Mouse (Mus musculus) heart, embryonic 16.5 days (tissue): ENCODE measurements around the gene Asic2. TPM values are rescaled to one million over a fixed set of nuclear protein-coding genes. Genes with fewer than 3 reads are reported as not detected.

Experiments
- ATAC-seq: fragments of 200-750 bp; cut with Nextera tagmentation; replicated peaks from 2 replicates; pipeline ENCODE4 v1.8.0; 2017; ENCODE audit warnings: moderate number of reproducible peaks; ENCODE audit not compliant: insufficient read depth, low FRiP score; ENCODE audit errors: extremely low read depth
- H3K27ac ChIP-seq: fragments of 300-500 bp; sonication (generic); 2 replicates; pipeline ENCODE4 v1.5.1; 2014; ENCODE audit warnings: mild to moderate bottlenecking, low read length, control low read depth, moderate library complexity
- H3K27me3 ChIP-seq: fragments of 300-500 bp; sonication (generic); 2 replicates; pipeline ENCODE4 v1.6.1; 2014; ENCODE audit warnings: low read length, mixed read lengths; ENCODE audit not compliant: control insufficient read depth, insufficient read depth
- H3K36me3 ChIP-seq: fragments of 300-500 bp; sonication (generic); 2 replicates; pipeline ENCODE4 v1.6.1; 2014; ENCODE audit not compliant: control insufficient read depth, insufficient read depth
- H3K4me1 ChIP-seq: fragments of 300-500 bp; sonication (generic); 2 replicates; pipeline ENCODE4 v1.6.1; 2014; ENCODE audit warnings: low read length, mixed read lengths; ENCODE audit not compliant: control insufficient read depth, insufficient read depth
- H3K4me2 ChIP-seq: fragments of 300-500 bp; sonication (generic); 2 replicates; pipeline ENCODE4 v1.6.1; 2014; ENCODE audit warnings: low read depth, mild to moderate bottlenecking, control low read depth, low read length
- H3K4me3 ChIP-seq: fragments of 300-500 bp; sonication (generic); 2 replicates; pipeline ENCODE4 v1.5.1; 2014; ENCODE audit warnings: mild to moderate bottlenecking, control low read depth, low read length
- H3K9ac ChIP-seq: fragments of 300-500 bp; sonication (generic); 2 replicates; pipeline ENCODE4 v1.6.1; 2014; ENCODE audit warnings: low read length, control low read depth
- H3K9me3 ChIP-seq: fragments of 300-500 bp; sonication (generic); replicated peaks from 2 replicates; pipeline ENCODE4 v1.6.1; 2016; ENCODE audit warnings: low read length; ENCODE audit not compliant: control insufficient read depth
- WGBS: fragments of 180-500 bp; shearing (Covaris S2); extraction: QIAGEN DNeasy Blood & Tissue Kit; methylation state at CpG from one replicate; pipeline ENCODE4 v1.1.7; 2014; 5-methylcytosine and 5-hydroxymethylcytosine counted together
- polyA plus RNA-seq: library from polyadenylated mRNA; unstranded; fragments of >200 nt; fragmentation: Nextera tagmentation; extraction: Ambion mirVana; gene quantifications from 2 replicates; pipeline ENCODE4 v1.2.1, GENCODE M21; 2015

The Asic2 gene
- polyA plus RNA-seq, 1 experiment from 2014 or later, result not detected

DNA sequence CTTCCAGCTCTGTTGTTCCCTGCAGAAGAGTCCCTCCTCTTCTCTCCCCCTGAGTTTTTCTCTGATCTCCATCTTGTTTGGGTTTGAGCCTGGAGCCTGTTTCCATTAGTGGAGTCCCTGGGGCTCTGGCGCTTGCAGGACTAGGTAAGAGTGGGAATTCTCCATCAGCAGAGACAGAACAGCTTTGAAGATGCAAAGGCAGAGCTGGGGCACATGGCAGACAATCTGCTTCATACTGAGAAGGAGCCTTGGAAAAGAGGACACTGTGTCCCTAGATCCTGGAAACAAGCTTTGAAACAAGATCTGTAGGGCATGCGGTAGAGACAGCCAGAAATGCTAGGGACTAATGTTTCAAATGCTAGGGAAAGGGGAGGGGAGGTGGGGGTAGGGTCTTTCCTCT is 729.2 kb downstream of the Asic2 start:
- WGBS, result 45% methylated on average over 2 of the region's 2 CpGs
- Histone ChIP-seq H3K36me3 (no peaks in the 10 kb centered on the region), H3K4me3 (no peak overlapping the region), H3K9me3 (no peaks in the 10 kb centered on the region), H3K27me3 (0 out of 2 replicates have a peak, but pooled peaks cover 3% of the 10 kb centered on the region), H3K27ac (no peak overlapping the region), H3K4me2 (no peak overlapping the region), H3K4me1 (no peaks in the 10 kb centered on the region), H3K9ac (no peak overlapping the region)
- no peak for ATAC-seq

DNA sequence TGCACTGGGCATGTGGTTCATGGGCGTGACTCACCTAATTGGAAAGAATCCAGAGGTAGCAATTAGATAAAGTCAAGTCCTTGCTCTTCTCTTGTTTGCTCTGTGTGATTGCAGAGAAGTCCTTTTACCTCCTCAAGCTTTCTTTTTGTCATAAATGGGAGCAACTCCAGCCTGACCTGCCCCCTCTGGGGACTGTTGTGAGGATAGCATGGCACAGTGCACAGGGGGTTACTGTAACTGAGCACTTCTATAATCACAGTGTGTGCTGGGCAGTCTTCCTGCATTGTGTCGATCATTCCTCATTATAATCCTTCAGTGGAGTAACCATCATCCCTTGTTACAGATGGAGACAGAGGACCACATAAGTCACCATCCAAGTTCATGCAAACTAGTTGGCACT is 732.2 kb downstream of the Asic2 start:
- WGBS, result 75% methylated on average over 2 of the region's 2 CpGs
- H3K4me3 ChIP-seq, result no peak overlapping the region
- H3K4me2 ChIP-seq, result no peak overlapping the region
- H3K27me3 ChIP-seq, result peaks cover 5% of the 10 kb centered on the region; the same call in 1 of the 2 replicates
- no peak overlapping the region for H3K9ac ChIP-seq
- no peaks in the 10 kb centered on the region for H3K4me1 ChIP-seq
- H3K27ac ChIP-seq, result no peak overlapping the region
- H3K36me3 ChIP-seq, result no peaks in the 10 kb centered on the region
- no peaks in the 10 kb centered on the region for H3K9me3 ChIP-seq
- no peak for ATAC-seq

DNA sequence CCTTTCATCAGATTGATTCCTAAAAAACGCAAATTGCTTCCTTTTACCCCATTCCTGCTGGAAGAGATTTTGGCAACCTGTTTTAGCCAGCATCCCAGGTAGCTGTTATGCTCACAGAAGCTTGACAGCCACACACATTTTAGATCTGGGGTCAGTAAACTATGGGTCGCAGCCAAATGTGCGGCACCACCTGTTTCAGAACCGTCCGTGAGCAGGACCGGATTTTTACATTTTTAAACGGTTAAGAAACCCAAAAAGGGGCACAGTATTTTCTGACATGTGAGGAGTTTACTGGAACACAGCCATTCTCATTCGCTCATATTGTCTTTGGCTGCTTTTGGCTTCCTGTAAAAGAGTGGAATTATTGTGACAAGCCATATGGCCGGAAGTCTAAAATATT is 744.9 kb downstream of the Asic2 start:
- 70% methylated on average over 9 of the region's 9 CpGs for WGBS
- H3K9me3 ChIP-seq, result no peaks in the 10 kb centered on the region

DNA sequence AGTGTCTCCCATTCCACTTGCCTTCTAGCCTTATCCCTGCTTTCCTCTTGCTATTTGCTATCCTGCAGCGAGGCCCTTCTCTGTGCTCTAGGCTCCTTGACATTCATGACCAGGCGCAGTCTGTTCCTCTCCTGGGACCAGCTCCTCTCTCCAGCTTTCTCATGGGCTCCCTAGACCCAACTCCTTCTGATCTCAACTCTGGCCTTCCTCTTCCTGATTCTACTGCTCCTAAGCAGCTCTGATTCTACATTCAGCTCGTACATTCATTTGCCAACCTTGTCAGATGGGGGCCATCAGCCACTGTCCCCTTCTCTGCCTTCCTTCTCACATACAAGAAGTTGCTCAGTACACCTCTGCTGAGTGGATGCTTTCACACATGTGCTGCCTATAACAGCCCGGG is 747.5 kb downstream of the Asic2 start:
- no peaks in the 10 kb centered on the region for H3K27me3 ChIP-seq
- H3K9ac ChIP-seq, result no peak overlapping the region
- 72% methylated on average over 4 of the region's 4 CpGs for WGBS
- H3K36me3 ChIP-seq, result no peaks in the 10 kb centered on the region
- no peaks in the 10 kb centered on the region for H3K4me1 ChIP-seq
- no peak overlapping the region for H3K27ac ChIP-seq
- no peak overlapping the region for H3K4me2 ChIP-seq
- ATAC-seq, result no peak
- H3K4me3 ChIP-seq, result no peak overlapping the region
- H3K9me3 ChIP-seq, result no peaks in the 10 kb centered on the region

More for the DNA sequence above, 744.9 kb downstream of the Asic2 start:
- H3K9ac ChIP-seq, result no peak overlapping the region
- no peak overlapping the region for H3K4me2 ChIP-seq
- H3K27ac ChIP-seq, result no peak overlapping the region
- H3K4me3 ChIP-seq, result no peak overlapping the region
- no peaks in the 10 kb centered on the region for H3K4me1 ChIP-seq
- H3K36me3 ChIP-seq, result no peaks in the 10 kb centered on the region
- ATAC-seq, result no peak
- H3K27me3 ChIP-seq, result no peaks in the 10 kb centered on the region

DNA sequence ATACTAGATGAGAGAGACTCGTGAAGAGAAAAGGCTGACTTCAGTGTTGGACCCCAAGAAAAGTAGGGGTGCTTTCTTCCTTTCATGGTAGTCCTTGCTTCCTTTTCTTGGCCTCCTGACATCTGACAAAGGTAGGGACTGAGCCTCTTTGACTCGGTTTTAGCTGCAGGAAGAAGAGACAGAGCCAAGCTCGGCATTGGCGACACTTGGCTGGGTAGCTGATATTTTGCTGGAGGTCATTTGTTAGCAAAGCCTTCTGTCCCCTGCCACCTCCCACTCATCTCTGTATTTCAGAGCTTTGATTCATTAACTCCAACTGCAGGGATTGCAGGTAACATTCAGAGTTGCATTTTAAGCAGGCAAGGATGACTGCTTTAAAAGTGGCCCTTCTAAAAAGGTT is 762.8 kb downstream of the Asic2 start:
- Histone ChIP-seq H3K4me3 (no peak overlapping the region), H3K36me3 (no peaks in the 10 kb centered on the region), H3K4me1 (no peaks in the 10 kb centered on the region), H3K27ac (no peak overlapping the region), H3K9ac (no peak overlapping the region), H3K9me3 (no peaks in the 10 kb centered on the region), H3K4me2 (no peak overlapping the region), H3K27me3 (no peaks in the 10 kb centered on the region)
- 47% methylated on average over 4 of the region's 4 CpGs for WGBS
- ATAC-seq, result no peak

DNA sequence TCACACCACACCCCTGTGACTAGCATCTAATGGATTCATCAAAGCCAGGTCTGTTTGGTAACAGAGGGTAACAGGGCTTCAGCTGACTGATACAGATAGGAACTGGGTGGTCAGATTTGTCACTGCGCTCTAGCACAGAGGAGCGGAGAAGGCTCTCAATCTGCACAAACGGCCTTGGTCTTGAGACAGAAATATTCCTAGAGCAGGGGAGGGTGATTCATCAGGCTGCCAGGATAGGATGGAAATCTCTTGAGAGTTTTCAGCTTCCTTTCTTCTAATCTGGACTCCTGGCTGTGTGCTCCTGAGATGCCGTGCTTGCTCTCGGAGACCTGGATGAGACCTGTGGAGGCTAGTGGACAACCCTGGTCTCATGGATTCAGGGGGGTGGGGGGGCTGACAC is 765.7 kb downstream of the Asic2 start:
- no peak for ATAC-seq
- Histone ChIP-seq H3K4me1 (no peaks in the 10 kb centered on the region), H3K36me3 (no peaks in the 10 kb centered on the region), H3K27ac (no peak overlapping the region), H3K27me3 (no peaks in the 10 kb centered on the region), H3K4me2 (no peak overlapping the region), H3K9me3 (no peaks in the 10 kb centered on the region), H3K9ac (no peak overlapping the region), H3K4me3 (no peak overlapping the region)
- WGBS, result 48% methylated on average over 5 of the region's 5 CpGs

DNA sequence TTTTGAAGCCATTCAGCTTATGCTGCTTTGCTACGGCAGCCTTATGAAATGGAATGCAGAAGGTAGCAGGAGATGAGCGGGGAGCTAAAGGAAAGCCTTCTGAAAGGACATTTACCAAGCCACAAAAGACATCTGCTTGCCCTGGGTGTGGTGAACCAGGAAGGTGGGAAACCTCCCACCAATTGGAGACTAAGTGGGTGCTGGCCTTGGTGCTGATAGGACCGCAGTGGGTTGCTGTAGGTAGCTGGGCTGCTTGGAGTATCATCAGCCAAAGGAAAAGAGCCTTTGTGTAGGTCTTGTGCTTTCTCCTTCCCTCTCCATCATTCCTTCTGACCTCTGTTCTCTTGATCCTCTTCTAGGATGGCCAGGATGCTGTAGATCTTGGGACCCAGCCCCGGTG is 774.4 kb downstream of the Asic2 start:
- H3K4me2 ChIP-seq, result no peak overlapping the region
- no peak for ATAC-seq
- no peak overlapping the region for H3K4me3 ChIP-seq
- 50% methylated on average over 4 of the region's 4 CpGs for WGBS
- no peaks in the 10 kb centered on the region for H3K9me3 ChIP-seq
- no peaks in the 10 kb centered on the region for H3K4me1 ChIP-seq
- no peak overlapping the region for H3K9ac ChIP-seq
- H3K27me3 ChIP-seq, result no peaks in the 10 kb centered on the region
- H3K27ac ChIP-seq, result no peak overlapping the region
- H3K36me3 ChIP-seq, result no peaks in the 10 kb centered on the region

DNA sequence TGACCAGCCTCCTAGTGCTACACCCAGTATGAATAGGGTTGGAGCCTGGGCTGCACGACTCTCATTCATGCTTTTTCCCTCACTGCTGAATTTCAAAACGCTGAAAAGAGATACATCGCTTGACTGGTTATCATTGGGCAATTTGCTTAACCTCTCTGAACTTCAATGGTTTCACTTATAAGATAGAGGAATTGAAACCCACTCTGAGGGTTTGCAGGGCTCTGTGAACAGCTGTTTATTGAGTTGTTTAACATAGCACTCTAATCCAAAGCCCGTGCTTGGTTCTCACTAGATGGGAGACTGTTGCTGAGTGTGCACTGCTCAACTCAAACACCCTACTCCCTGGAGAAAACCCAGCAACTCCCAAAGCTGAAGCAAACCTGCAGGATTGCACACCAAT is 776.1 kb downstream of the Asic2 start:
- no peaks in the 10 kb centered on the region for H3K9me3 ChIP-seq

DNA sequence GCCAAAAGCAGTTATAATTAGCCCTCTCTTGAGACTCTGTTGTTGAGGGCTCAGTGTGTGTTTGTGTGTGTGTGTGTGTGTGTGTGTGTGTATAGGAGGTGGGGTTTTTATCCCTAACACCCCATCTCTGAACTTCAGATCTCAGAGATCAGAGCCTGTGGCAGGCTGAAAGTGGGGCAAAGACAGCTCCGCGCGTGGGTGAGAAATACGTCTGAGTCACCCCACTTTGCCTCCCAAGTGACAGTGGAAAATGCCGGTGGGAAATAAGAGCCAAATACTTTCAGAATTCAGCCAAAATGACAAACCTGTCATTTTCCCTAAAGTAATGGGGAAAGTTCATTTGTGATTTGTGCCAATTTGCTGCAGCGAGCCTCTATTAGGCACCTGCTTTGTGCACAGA is 779.2 kb downstream of the Asic2 start:
- H3K4me1 ChIP-seq, result no peaks in the 10 kb centered on the region
- no peaks in the 10 kb centered on the region for H3K27me3 ChIP-seq
- ATAC-seq, result no peak
- no peak overlapping the region for H3K4me3 ChIP-seq
- WGBS, result 88% methylated on average over 6 of the region's 6 CpGs
- no peak overlapping the region for H3K9ac ChIP-seq
- no peak overlapping the region for H3K4me2 ChIP-seq
- H3K9me3 ChIP-seq, result no peaks in the 10 kb centered on the region
- H3K27ac ChIP-seq, result no peak overlapping the region
- H3K36me3 ChIP-seq, result no peaks in the 10 kb centered on the region

More for the DNA sequence above, 776.1 kb downstream of the Asic2 start:
- Histone ChIP-seq H3K4me2 (no peak overlapping the region), H3K27ac (no peak overlapping the region), H3K27me3 (no peaks in the 10 kb centered on the region), H3K9ac (no peak overlapping the region), H3K4me3 (no peak overlapping the region), H3K36me3 (no peaks in the 10 kb centered on the region), H3K4me1 (no peaks in the 10 kb centered on the region)
- no peak for ATAC-seq
- WGBS, result 71% methylated on average over 4 of the region's 4 CpGs

DNA sequence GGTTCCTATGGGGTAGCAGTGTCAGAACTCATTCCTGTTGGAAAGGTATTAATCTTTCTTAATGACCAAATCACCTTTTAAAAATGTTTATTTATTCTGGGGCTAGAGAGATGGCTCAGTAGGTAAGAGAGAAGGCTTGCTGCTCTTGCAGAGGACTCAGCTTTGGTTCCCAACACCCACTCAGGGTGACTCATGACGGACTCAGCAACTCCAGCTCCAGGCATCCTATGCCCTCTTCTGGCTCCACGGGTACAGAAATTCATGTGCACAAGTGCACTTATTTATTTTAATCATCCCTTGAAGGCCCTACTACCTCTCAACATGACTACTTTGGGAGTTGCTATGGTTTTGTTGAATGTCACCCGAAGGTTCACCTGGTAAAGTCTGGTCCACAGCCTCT is 780.4 kb downstream of the Asic2 start:
- Histone ChIP-seq H3K4me2 (no peak overlapping the region), H3K9me3 (no peaks in the 10 kb centered on the region), H3K4me3 (no peak overlapping the region), H3K27me3 (no peaks in the 10 kb centered on the region), H3K4me1 (no peaks in the 10 kb centered on the region), H3K27ac (no peak overlapping the region), H3K36me3 (no peaks in the 10 kb centered on the region), H3K9ac (no peak overlapping the region)
- WGBS, result 78% methylated on average over 3 of the region's 3 CpGs
- no peak for ATAC-seq
